Mouse (Mus musculus): ENCODE data around the gene 1700024G13Rik.
A peak's percentile ranks its signal among the peaks of the same experiment; 100 is the strongest.
"Not testable (repeated sequence)": the region's sequence is repeated elsewhere in the genome, so short reads cannot be mapped to it uniquely, and the experiment has no call there.

The 1700024G13Rik gene

DNA sequence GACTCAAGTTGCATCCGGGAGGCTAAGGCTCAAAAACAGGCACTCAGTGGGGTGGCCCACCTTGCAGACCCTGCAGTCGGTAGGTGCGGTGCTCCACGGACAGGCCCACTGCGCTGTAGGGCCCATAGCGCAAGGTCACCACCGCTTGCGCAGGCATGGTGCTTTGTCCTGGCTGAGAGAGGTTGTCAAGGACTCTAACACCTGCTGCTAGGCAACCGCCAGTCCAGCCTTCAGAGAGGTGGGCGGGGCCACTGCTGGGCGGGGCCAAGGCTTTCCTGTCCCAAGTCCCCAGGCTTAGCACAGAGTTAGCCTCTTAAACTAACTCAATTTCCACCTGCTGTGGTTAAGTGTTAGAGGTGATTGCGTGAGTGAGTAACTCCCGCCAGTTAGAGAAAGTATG lies at the start of gene 1700024G13Rik:
1700024G13Rik (minus strand) TSS at position 196 of the 400 bp plus-strand sequence.
- DNase-seq (ENCODE audit: low spot score) = peak; percentile 50

- no peak for DNase-seq (ENCODE audit: low spot score)
Observed at GRCm38 (mm10) chr14:32437352-32437793, 49.2 kb upstream of the 1700024G13Rik start.

DNA sequence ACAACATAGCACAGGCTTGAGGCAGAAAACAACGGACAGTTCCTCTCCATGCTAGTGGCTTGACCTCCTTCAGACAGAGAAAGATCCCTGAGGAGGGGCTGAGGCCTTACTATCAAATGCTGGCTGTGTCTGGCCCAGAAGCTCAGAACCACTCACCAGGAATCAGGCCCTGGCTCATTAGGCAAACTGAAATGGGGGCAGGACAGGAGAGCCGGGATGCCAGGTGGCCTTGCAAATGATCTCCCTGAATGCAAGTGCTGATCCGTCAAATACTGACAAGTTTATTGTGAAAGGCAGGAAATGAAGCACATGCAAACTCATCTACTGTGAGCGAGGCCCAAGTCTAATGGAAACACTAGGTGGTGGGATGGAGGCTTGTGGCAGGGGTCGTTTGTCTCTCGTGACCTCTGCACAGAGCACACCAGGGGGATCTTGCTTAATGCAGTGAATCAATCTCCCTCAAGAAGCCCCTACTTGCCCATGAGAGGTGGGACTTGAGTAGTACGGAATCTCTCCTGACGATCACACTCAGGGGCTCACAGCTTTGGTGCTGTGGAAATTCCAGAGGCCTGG lies 40.9 kb upstream of the 1700024G13Rik start:
- DNase-seq (ENCODE audit: low spot score) = no peak

DNA sequence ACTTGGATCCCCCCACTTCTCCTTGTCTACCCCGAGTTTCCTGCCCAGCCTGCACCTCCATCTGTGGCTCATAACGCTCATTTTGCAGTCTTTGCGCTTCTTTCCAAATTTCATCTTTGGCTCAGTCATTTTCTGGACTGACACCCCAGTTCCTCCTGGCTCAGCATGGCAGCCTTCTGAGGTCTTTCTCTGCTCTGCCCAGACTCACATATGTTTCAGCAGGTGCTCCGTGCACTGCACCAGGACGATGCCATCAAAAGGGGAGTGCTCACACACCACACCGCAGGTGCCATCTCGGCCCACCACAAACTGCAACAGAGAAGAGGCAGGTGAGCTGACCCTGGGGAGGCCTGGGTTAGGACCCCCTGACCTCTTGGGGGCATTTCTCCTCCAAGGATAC lies 35.8 kb upstream of the 1700024G13Rik start:
- DNase-seq (ENCODE audit: low spot score) = no peak

GRCm38 (mm10) chr14:32418747-32419146 lies 30.6 kb upstream of the 1700024G13Rik start:
- DNase-seq (ENCODE audit: low spot score) = no peak

GRCm38 (mm10) chr14:32412075-32412474 lies 23.9 kb upstream of the 1700024G13Rik start:
- DNase-seq (ENCODE audit: low spot score) = no peak

- no peak for DNase-seq (ENCODE audit: low spot score)
Observed at GRCm38 (mm10) chr14:32410084-32410483, 21.9 kb upstream of the 1700024G13Rik start.

DNA sequence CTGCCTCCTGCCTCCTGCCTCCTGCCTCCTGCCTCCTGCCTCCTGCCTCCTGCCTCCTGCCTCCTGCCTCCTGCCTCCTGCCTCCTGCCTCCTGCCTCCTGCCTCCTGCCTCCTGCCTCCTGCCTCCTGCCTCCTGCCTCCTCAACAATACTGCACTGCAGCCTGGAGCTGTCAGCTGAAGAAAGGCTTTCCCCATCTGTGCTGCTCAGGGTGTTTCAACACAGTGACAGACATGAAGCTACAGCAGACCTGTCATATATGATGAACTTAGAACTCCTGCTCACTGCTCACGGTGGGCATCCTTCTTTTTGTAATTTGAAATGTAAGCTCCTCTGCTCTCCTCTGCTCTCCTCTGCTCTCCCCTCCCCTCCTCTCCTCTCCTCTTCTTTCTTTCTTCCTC lies 17.2 kb upstream of the 1700024G13Rik start:
- not testable (repeated sequence) for DNase-seq (ENCODE audit: low spot score)

GRCm38 (mm10) chr14:32381619-32382018 lies 6.6 kb downstream of the 1700024G13Rik start:
- DNase-seq (ENCODE audit: low spot score) = no peak

GRCm38 (mm10) chr14:32381066-32381465 lies 7.1 kb downstream of the 1700024G13Rik start:
- no peak for DNase-seq (ENCODE audit: low spot score)

GRCm38 (mm10) chr14:32380099-32380480 lies 8.1 kb downstream of the 1700024G13Rik start:
- DNase-seq (ENCODE audit: low spot score) = peak; percentile 5

DNA sequence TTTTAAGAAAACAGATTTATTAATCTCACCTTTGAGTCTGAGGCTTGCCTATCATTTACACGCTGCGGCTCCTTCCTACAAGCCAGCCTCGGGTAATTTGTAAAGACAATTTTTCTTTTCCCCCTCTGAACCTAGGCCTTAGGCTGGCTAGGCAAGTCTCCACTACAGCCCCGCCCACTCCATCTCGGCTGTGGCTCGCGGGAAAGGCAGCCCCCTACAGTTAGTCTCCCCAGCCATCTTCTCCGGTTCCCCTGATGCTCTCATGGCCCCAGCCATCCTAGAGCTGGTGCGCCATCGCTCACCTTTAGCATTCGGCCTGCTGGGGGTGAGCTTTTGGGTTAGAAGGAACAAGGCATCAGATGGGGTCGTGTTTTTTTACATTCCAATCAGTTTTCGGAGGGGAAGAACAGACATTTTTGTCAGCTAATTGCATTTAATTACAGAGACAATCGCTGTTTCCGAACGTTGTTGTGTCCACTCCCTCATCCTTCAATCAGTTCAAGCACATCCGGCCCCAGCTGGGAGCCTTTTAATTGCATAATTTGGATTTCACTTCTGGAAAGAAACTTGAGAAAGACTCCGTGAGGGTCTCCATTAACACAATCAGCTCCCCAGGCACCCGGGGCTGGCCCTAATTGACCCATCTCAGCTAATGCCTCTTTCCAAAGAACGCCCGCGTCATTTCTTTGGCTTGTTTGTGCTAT lies 8.6 kb downstream of the 1700024G13Rik start:
- DNase-seq (ENCODE audit: low spot score) = no peak

DNA sequence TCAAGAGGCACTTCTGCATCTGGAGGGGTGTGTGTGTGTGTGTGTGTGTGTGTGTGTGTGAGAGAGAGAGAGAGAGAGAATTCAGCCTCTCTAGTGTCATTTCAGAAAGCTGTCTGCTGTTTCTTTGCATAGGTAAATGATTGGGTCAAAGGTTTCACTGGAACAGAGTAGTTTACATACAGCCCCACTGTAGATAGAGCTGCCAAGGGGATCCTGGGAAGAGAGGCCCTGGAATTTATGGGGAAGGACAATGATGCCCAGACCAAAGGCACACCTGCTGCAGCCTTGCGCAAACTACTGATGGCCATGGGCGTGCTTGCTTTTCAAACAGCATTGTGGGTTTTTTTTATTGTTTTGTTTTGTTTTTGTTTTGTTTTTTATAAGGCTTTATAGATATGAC lies 15.7 kb downstream of the 1700024G13Rik start:
- DNase-seq (ENCODE audit: low spot score) = no peak

GRCm38 (mm10) chr14:32369756-32370155 lies 18.4 kb downstream of the 1700024G13Rik start:
- DNase-seq (ENCODE audit: low spot score) = no peak

DNA sequence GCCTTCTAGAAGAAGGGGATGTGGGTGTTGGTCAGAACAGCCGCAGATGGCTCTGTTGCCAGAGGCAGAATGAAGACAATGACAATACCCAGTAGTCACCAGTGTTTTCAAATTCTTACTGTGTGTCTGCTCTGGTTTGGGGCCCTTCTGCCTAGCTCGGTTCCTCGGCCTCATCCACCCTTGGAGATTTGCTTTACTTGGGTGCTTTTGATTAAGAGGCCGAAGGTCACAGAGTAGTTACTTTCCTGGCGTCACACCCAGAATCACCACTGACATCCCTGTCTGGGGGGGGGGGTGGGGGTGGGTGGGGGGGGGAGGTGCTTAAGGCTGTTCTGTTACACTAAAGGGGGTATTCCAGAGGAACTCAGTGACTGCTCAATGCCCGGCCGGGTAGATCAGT lies 23.8 kb downstream of the 1700024G13Rik start:
- no peak for DNase-seq (ENCODE audit: low spot score)

DNA sequence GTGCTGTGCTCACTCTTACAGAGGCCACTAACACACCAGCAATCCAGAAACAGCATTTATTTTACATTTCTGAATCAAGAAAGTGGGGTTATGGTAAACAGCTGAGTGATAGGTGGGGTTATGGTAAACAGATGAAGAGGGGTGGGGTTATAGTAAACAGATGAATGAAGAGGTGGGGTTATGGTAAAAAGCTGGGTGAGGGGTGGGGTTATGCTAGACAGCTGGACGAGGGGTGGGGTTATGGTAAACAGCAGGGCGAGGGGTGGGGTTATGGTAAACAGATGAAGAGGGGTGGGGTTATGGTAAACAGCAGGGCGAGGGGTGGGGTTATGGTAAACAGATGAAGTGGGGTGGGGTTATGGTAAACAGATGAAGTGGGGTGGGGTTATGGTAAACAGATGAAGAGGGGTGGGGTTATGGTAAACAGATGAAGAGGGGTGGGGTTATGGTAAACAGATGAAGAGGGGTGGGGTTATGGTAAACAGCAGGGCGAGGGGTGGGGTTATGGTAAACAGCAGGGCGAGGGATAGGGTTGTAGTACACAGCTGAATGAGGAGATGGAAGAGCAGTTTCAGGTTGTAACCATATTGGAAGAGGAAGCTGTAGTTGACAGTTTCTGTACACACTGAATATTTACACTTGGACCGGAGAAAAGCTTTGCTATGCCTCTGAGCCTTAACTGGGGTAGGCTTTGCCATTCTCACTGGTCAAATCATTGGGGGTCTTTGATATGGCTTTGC lies 36.8 kb downstream of the 1700024G13Rik start:
- not testable (repeated sequence) for DNase-seq (ENCODE audit: low spot score)

DNA sequence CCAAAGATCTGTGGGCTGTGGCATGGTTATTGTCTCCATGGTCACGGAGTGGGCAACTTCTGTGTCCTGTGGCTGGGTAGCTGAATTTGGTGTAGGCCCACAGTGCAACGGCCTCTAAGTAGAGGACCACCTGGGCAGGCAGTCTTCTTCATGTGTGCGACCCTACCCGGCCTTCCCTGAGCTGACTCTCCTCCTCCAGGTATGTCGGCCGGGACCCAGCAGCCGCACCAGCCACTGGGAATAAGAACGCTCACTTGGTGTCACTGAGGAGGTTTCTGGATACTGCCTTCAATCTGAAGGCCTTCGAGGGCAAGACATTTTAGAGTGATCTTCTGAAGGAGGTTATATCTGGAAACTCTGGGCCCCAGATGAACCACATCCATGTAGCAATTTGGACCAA lies 40.9 kb downstream of the 1700024G13Rik start:
- no peak for DNase-seq (ENCODE audit: low spot score)

DNA sequence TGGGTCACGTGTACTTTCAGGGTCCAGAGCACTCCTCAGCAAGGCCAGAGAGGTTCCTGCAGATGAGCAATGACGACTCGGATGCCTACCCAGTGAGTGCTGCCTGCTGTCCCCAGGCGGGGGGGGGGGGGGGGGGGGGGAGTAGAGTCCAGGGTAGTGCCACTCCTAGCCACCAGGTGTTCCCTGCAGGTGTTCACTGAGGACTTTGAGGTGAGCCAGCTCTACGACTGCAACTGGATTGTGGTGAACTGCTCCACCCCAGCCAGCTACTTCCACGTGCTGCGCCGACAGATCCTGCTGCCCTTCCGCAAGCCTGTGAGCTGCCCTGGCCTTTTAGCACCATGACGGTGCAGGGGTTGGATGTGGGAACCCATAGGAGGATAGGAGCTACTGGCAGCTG lies 43.5 kb downstream of the 1700024G13Rik start:
- DNase-seq (ENCODE audit: low spot score) = no peak

- DNase-seq (ENCODE audit: low spot score) = no peak
Observed at GRCm38 (mm10) chr14:32344176-32344575, 44.0 kb downstream of the 1700024G13Rik start.

DNA sequence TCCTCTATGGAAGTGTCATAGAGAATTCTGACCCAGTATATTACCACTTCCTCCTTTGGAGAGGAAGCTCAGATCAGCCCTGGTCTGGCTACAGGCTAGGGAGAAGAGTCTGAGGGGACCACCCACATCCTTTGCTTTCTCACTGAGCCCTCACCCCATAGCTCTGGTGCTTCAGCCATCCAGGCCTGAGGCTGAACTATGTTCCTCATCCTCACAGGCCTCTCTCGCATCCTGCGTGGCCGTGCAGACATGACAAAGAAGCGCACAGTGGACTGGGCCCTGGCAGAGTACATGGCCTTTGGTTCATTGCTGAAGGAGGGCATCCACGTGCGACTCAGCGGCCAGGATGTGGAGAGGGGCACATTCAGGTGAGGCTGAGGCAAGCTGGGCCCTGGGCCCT lies 46.4 kb downstream of the 1700024G13Rik start:
- no peak for DNase-seq (ENCODE audit: low spot score)

GRCm38 (mm10) chr14:32336547-32336946 lies 51.6 kb downstream of the 1700024G13Rik start:
- DNase-seq (ENCODE audit: low spot score) = no peak

GRCm38 (mm10) chr14:32336021-32336420 lies 52.2 kb downstream of the 1700024G13Rik start:
- DNase-seq (ENCODE audit: low spot score) = no peak
